Mouse (Mus musculus) liver, adult 2 months (tissue): ENCODE measurements around the gene Teddm1b.

Experiments
- CTCF ChIP-seq: fragments of 200-500 bp; IDR thresholded peaks from 2 replicates; pipeline ENCODE4 v1.5.1; 2011; ENCODE audit warnings: low read depth, low read length, control low read depth
- POLR2A ChIP-seq: fragments of 200-500 bp; IDR thresholded peaks from 2 replicates; pipeline ENCODE4 v1.6.1; 2011; ENCODE audit warnings: low read length, control low read depth; ENCODE audit not compliant: insufficient read depth; ENCODE audit errors: extremely low read depth

- TF ChIP-seq POLR2A (no peak), CTCF (no peak)
These were observed at the start of gene Teddm1b for GRCm38 (mm10) chr1:153874045-153874444.
